Mouse (Mus musculus): Measurements from ENCODE around the gene Sh3bp5l. TPM values are rescaled to one million over a fixed set of nuclear protein-coding genes. Genes with fewer than 3 reads are reported as not detected.

Gene Sh3bp5l
- polyA plus RNA-seq, 2 experiments, result 9.0 to 9.1 TPM

DNA sequence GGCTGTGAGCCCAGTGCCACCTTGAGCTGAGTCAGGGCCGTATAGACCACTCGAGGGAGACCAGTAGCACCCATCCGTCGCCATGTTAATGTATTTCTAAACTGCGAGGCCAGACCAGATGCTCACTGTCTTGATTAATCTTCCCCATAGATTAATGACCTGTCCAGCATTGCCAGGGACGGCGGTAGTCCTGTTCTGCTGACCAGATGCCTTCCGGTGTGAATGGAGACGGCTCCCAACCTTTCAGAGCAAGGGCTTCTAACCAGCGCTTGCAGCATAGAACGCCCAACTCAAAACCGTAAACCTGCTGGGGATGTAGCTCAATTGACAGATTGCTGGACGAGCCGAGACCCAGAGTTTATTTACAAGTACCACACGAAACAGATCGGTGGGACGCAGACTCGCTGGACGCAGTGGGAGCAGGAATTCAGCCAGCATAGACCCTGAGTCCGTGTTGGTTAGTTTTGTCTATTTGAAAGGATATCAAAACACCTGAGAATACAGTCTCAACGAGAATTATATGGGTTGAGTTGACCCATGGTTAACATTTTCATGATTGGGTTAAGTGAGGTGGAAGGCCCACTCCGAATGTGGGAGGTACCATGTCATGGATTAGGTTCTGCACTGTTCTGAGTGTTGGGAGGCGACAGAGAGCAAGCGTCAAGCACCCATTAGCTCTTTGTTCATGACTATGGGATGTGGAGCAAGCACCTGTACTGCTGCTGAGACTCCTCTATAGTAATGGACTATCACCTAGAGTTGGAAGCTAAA is 6.8 kb upstream of the Sh3bp5l start:
- H3K27me3 ChIP-seq (ENCODE audit: control insufficient read depth, insufficient read depth, low read length), result no peaks in the 10 kb centered on the region
- H3K4me1 ChIP-seq (replicated peaks; ENCODE audit: control insufficient read depth in 2 of 2, insufficient read depth in 2 of 2, low read length in 1 of 2), result peaks cover 25 to 29% of the 10 kb centered on the region in 2 experiments
- peak overlapping the region; percentile 68 to 89 for H3K4me3 ChIP-seq (ENCODE audit: insufficient read depth in 1 of 2, low read depth in 2 of 2, low read length in 2 of 2)
- H3K9ac ChIP-seq (replicated peaks), result peak overlapping the region; percentile 61
- H3K36me3 ChIP-seq (replicated peaks; ENCODE audit: control insufficient read depth, insufficient read depth, low read depth), result peaks cover 25% of the 10 kb centered on the region
- whole genome bisulfite sequencing (ENCODE audit: insufficient replicate concordance), result 11% methylated on average over 24 of the region's 24 CpGs
- TF ChIP-seq EP300 (IDR thresholded peaks at IDR 0.05; ENCODE audit: low read depth), result no peak
- TF ChIP-seq CTCF (IDR thresholded peaks at IDR 0.05; ENCODE audit: low read depth), result no peak; the same call in 1 of the 2 replicates
- peak overlapping the region; percentile 75 for H3K4me2 ChIP-seq (ENCODE audit: low read depth)
- H3K9me3 ChIP-seq (ENCODE audit: control insufficient read depth, low read length), result no peaks in the 10 kb centered on the region
- peak overlapping the region; percentile 67 for H3K27ac ChIP-seq
- ATAC-seq (ENCODE audit: insufficient read depth) (peak; percentile 4; the same call in 1 of the 2 replicates), DNase-seq (ENCODE audit: low read depth in 3 of 3, low spot score in 3 of 3) (peak in 2 of 3 experiments; percentile 29 to 46)

DNA sequence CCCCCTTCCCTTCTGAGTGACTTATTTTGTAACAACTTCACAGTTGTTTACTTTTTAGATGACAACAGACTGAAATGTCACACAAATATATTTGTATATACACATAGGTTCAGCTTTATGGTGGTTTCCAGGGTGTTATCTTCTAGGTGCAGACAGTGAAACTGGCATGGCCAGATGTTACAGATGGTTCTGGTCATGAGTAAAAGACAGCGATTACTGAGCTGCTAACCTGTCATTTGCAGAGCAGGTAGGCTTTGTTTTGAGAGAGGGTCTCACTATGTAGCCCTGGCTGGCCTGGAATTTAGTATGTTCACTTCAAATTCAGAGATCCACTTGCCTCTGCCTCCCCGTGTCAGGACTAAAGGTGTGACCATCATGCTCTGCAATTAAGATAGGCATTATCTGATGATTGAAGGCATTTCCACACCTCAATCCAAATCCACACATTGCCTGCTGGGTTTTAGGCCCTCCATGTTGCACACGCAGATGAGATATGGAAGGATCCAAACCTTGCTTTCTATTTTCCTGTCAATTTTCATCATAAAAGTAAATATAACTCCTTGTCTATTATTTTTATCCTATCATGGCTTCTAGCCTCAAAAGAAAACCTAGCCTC is 5.8 kb upstream of the Sh3bp5l start:
- DNase-seq (ENCODE audit: low read depth in 3 of 3, low spot score in 3 of 3) (peak in 2 of 3 experiments; percentile 40 to 60), ATAC-seq (ENCODE audit: insufficient read depth) (no peak)
- Histone ChIP-seq H3K4me1 (replicated peaks; ENCODE audit: control insufficient read depth in 2 of 2, insufficient read depth in 2 of 2, low read length in 1 of 2) (peaks cover 30 to 34% of the 10 kb centered on the region in 2 experiments), H3K4me2 (ENCODE audit: low read depth) (peak overlapping the region; percentile 75), H3K36me3 (replicated peaks; ENCODE audit: control insufficient read depth, insufficient read depth, low read depth) (peaks cover 15% of the 10 kb centered on the region), H3K9me3 (ENCODE audit: control insufficient read depth, low read length) (no peaks in the 10 kb centered on the region), H3K9ac (replicated peaks) (peak overlapping the region; percentile 32; the same call in 1 of the 2 replicates), H3K27ac (peak overlapping the region; percentile 74), H3K4me3 (ENCODE audit: insufficient read depth in 1 of 2, low read depth in 2 of 2, low read length in 2 of 2) (no peak overlapping the region), H3K27me3 (ENCODE audit: control insufficient read depth, insufficient read depth, low read length) (no peaks in the 10 kb centered on the region)
- TF ChIP-seq EP300 (IDR thresholded peaks at IDR 0.05; ENCODE audit: low read depth) (peak; percentile 72), CTCF (IDR thresholded peaks at IDR 0.05; ENCODE audit: low read depth) (no peak)
- 19% methylated on average over 3 of the region's 3 CpGs for WGBS (ENCODE audit: insufficient replicate concordance)

DNA sequence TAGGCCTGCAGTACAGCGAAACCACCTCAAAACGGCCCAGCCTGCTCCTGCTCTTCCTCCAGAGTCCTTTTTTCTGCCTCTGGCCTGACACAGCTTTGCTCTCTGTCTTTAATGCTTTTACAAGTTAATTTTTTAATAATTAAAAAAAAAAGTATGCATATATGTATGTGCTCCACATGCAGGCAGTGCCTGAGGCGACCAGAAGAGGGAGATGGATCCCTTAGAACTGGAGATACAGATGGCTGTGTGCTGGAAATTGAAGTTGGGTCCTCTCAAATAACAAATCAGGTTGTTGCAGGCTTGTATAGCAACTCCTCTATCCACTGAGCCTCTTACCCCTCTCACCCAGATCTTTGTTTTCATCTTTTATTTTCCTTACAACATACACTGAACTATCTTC is 3.7 kb upstream of the Sh3bp5l start:
- Histone ChIP-seq H3K4me3 (ENCODE audit: insufficient read depth in 1 of 2, low read depth in 2 of 2, low read length in 2 of 2) (no peak overlapping the region), H3K4me1 (replicated peaks; ENCODE audit: control insufficient read depth in 2 of 2, insufficient read depth in 2 of 2, low read length in 1 of 2) (peaks cover 30 to 39% of the 10 kb centered on the region in 2 experiments), H3K36me3 (replicated peaks; ENCODE audit: control insufficient read depth, insufficient read depth, low read depth) (peaks cover 6% of the 10 kb centered on the region), H3K27me3 (ENCODE audit: control insufficient read depth, insufficient read depth, low read length) (no peaks in the 10 kb centered on the region), H3K27ac (no peak overlapping the region), H3K9me3 (ENCODE audit: control insufficient read depth, low read length) (no peaks in the 10 kb centered on the region), H3K4me2 (ENCODE audit: low read depth) (no peak overlapping the region), H3K9ac (replicated peaks) (no peak overlapping the region)
- 95% methylated on average over 3 of the region's 3 CpGs for WGBS (ENCODE audit: insufficient replicate concordance)
- DNase-seq (ENCODE audit: low read depth in 3 of 3, low spot score in 3 of 3) (no peak), ATAC-seq (ENCODE audit: insufficient read depth) (no peak)
- TF ChIP-seq EP300 (IDR thresholded peaks at IDR 0.05; ENCODE audit: low read depth), result no peak
- TF ChIP-seq CTCF (IDR thresholded peaks at IDR 0.05; ENCODE audit: low read depth), result peak; percentile 40; the same call in 1 of the 2 replicates

DNA sequence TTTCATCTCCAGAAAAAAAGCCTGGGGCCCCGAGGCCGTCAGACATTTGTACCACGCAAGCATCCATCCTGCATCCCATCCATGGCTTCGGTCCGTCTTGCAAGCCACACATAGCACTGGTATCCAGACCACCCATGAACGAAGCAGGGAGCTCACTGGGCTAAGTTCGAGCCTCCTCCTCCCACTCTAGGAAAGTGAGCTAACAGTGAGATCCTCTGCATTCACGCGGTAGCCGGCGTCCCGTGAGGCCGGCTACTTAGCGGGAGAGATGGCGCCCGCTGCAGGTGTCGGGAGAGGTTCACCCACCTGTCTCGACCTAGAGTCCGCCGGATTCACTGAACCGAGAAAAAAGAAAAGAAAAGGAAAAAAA is 633 bp upstream of the Sh3bp5l start:
- H3K27ac ChIP-seq, result peak overlapping the region; percentile 94
- peak overlapping the region; percentile 78 for H3K4me2 ChIP-seq (ENCODE audit: low read depth)
- peaks cover 14% of the 10 kb centered on the region for H3K36me3 ChIP-seq (replicated peaks; ENCODE audit: control insufficient read depth, insufficient read depth, low read depth)
- under 1% methylated on average over 21 of the region's 21 CpGs for WGBS (ENCODE audit: insufficient replicate concordance)
- H3K4me1 ChIP-seq (replicated peaks; ENCODE audit: control insufficient read depth in 2 of 2, insufficient read depth in 2 of 2, low read length in 1 of 2), result peaks cover 24 to 29% of the 10 kb centered on the region in 2 experiments
- TF ChIP-seq EP300 (IDR thresholded peaks at IDR 0.05; ENCODE audit: low read depth) (no peak), CTCF (IDR thresholded peaks at IDR 0.05; ENCODE audit: low read depth) (no peak)
- H3K4me3 ChIP-seq (ENCODE audit: insufficient read depth in 1 of 2, low read depth in 2 of 2, low read length in 2 of 2), result peak overlapping the region; percentile 92 to 96
- peak overlapping the region; percentile 95 for H3K9ac ChIP-seq (replicated peaks)
- no peak for DNase-seq (ENCODE audit: low read depth in 3 of 3, low spot score in 3 of 3)
- no peaks in the 10 kb centered on the region for H3K9me3 ChIP-seq (ENCODE audit: control insufficient read depth, low read length)
- peak; percentile 29 for ATAC-seq (ENCODE audit: insufficient read depth)
- no peaks in the 10 kb centered on the region for H3K27me3 ChIP-seq (ENCODE audit: control insufficient read depth, insufficient read depth, low read length)

DNA sequence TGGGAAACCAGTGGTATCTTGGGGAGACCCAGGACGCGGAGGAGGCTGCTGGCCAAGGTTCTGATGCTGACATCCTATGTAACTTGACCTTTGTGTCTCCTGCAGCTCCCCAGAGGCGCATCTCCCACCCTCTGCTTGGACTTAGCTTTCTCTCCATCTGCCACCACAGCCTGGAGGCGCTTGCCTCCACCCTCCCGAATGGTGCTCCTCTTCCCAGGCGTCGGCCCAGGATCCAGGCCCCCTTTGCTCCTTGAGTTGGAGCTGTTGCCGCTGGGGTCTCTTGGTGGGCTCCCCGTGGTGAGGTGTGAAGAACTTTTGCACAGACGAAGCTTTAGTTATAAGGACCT is 598 bp downstream of the Sh3bp5l start:
- Histone ChIP-seq H3K4me3 (ENCODE audit: insufficient read depth in 1 of 2, low read depth in 2 of 2, low read length in 2 of 2) (peak overlapping the region; percentile 92 to 96), H3K9ac (replicated peaks) (peak overlapping the region; percentile 95), H3K27ac (peak overlapping the region; percentile 94), H3K9me3 (ENCODE audit: control insufficient read depth, low read length) (no peaks in the 10 kb centered on the region), H3K36me3 (replicated peaks; ENCODE audit: control insufficient read depth, insufficient read depth, low read depth) (peaks cover 18% of the 10 kb centered on the region), H3K4me2 (ENCODE audit: low read depth) (peak overlapping the region; percentile 78), H3K27me3 (ENCODE audit: control insufficient read depth, insufficient read depth, low read length) (no peaks in the 10 kb centered on the region), H3K4me1 (replicated peaks; ENCODE audit: control insufficient read depth in 2 of 2, insufficient read depth in 2 of 2, low read length in 1 of 2) (peaks cover 22 to 24% of the 10 kb centered on the region in 2 experiments)
- TF ChIP-seq EP300 (IDR thresholded peaks at IDR 0.05; ENCODE audit: low read depth) (no peak), CTCF (IDR thresholded peaks at IDR 0.05; ENCODE audit: low read depth) (no peak)
- DNase-seq (ENCODE audit: low read depth in 3 of 3, low spot score in 3 of 3) (no peak), ATAC-seq (ENCODE audit: insufficient read depth) (no peak; the same call in 1 of the 2 replicates)
- WGBS (ENCODE audit: insufficient replicate concordance), result 16% methylated on average over 10 of the region's 10 CpGs
